Mouse (Mus musculus) forebrain, embryonic 14.5 days (tissue): ENCODE data around the gene Ahcy. TPM values are rescaled to one million over a fixed set of nuclear protein-coding genes. Genes with fewer than 3 reads are reported as not detected.
"Not testable (repeated sequence)": the region's sequence is repeated elsewhere in the genome, so short reads cannot be mapped to it uniquely, and the experiment has no call there.

Experiments
- ATAC-seq: fragments of 200-750 bp; cut with Nextera tagmentation; 2 replicates; pipeline ENCODE4 v1.8.0; 2017; ENCODE audit warnings: mild to moderate bottlenecking, moderate library complexity
- DNase-seq: peaks from one replicate; pipeline ENCODE4 v3.0.0-alpha.2; 2015; ENCODE audit warnings: low spot score
- H3K27ac ChIP-seq: fragments of 300-500 bp; sonication (generic); 2 replicates; pipeline ENCODE4 v1.5.1; 2014; ENCODE audit warnings: low read depth, mild to moderate bottlenecking, control low read depth, low read length, moderate library complexity
- H3K27me3 ChIP-seq: fragments of 300-500 bp; sonication (generic); replicated peaks from 2 replicates; pipeline ENCODE4 v1.6.1; 2014; ENCODE audit warnings: low read length, control low read depth, mixed read lengths; ENCODE audit not compliant: control insufficient read depth, insufficient read depth
- H3K36me3 ChIP-seq: fragments of 300-500 bp; sonication (generic); 2 replicates; pipeline ENCODE4 v1.6.1; 2014; ENCODE audit warnings: low read length, control low read depth; ENCODE audit not compliant: control insufficient read depth, insufficient read depth
- H3K4me1 ChIP-seq: fragments of 300-500 bp; sonication (generic); 2 replicates; pipeline ENCODE4 v1.6.1; 2014; ENCODE audit warnings: antibody characterized with exemption, low read length, control low read depth; ENCODE audit not compliant: control insufficient read depth, insufficient read depth
- H3K4me2 ChIP-seq: fragments of 300-500 bp; sonication (generic); 2 replicates; pipeline ENCODE4 v1.6.1; 2014; ENCODE audit warnings: mild to moderate bottlenecking, control low read depth, low read length
- H3K4me3 ChIP-seq: fragments of 300-500 bp; sonication (generic); 2 replicates; pipeline ENCODE4 v1.5.1; 2014; ENCODE audit warnings: low read depth, low read length, control low read depth
- H3K9ac ChIP-seq: fragments of 300-500 bp; sonication (generic); 2 replicates; pipeline ENCODE4 v1.6.1; 2014; ENCODE audit warnings: mild to moderate bottlenecking, low read length, control low read depth, moderate library complexity
- H3K9me3 ChIP-seq: fragments of 300-500 bp; sonication (generic); replicated peaks from 2 replicates; pipeline ENCODE4 v1.6.1; 2016; ENCODE audit warnings: low read length, control low read depth, mixed read lengths; ENCODE audit not compliant: control insufficient read depth
- WGBS: fragments of 180-500 bp; shearing (Covaris S2); extraction: QIAGEN DNeasy Blood & Tissue Kit; methylation state at CpG from one replicate; pipeline ENCODE4 v1.1.7; 2014; 5-methylcytosine and 5-hydroxymethylcytosine counted together
- polyA plus RNA-seq: library from polyadenylated mRNA; unstranded; fragments of >200 nt; fragmentation: Nextera tagmentation; extraction: Ambion mirVana; gene quantifications from 2 replicates; pipeline ENCODE4 v1.2.1, GENCODE M21; 2014

Ahcy gene
- polyA plus RNA-seq, 1 experiment from 2014 or later, result 60.8 TPM

- no peak for ATAC-seq
- H3K4me1 ChIP-seq, result peaks cover 8% of the 10 kb centered on the region
- no peak overlapping the region for H3K27ac ChIP-seq
- H3K36me3 ChIP-seq, result no peaks in the 10 kb centered on the region
- no peaks in the 10 kb centered on the region for H3K9me3 ChIP-seq
- H3K4me2 ChIP-seq, result no peak overlapping the region
- 86% methylated on average over 2 of the region's 2 CpGs for WGBS
- no peak overlapping the region for H3K9ac ChIP-seq
- no peak for DNase-seq
- H3K27me3 ChIP-seq, result no peaks in the 10 kb centered on the region
- no peak overlapping the region for H3K4me3 ChIP-seq
Measured at GRCm38 (mm10) chr2:155046803-155047202, 27.5 kb downstream of the Ahcy start.

- Histone ChIP-seq H3K4me1 (peaks cover 1% of the 10 kb centered on the region), H3K9me3 (no peaks in the 10 kb centered on the region), H3K4me3 (no peak overlapping the region), H3K27ac (no peak overlapping the region), H3K9ac (no peak overlapping the region), H3K27me3 (no peaks in the 10 kb centered on the region), H3K36me3 (no peaks in the 10 kb centered on the region), H3K4me2 (no peak overlapping the region)
- DNase-seq (no peak), ATAC-seq (no peak)
- WGBS, result 76% methylated on average over 3 of the region's 3 CpGs
Measured at GRCm38 (mm10) chr2:155045075-155045474, 29.2 kb downstream of the Ahcy start.

- no peaks in the 10 kb centered on the region for H3K9me3 ChIP-seq
- ATAC-seq, result no peak
- WGBS, result 82% methylated on average over 3 of the region's 3 CpGs
- H3K4me1 ChIP-seq, result no peaks in the 10 kb centered on the region
- no peak overlapping the region for H3K9ac ChIP-seq
- H3K4me3 ChIP-seq, result no peak overlapping the region
- no peak overlapping the region for H3K27ac ChIP-seq
- H3K36me3 ChIP-seq, result no peaks in the 10 kb centered on the region
- H3K4me2 ChIP-seq, result no peak overlapping the region
- no peaks in the 10 kb centered on the region for H3K27me3 ChIP-seq
- no peak for DNase-seq
Measured at GRCm38 (mm10) chr2:155044542-155044941, 29.8 kb downstream of the Ahcy start.

GRCm38 (mm10) chr2:155039956-155040355 is 34.3 kb downstream of the Ahcy start:
- Histone ChIP-seq H3K27me3 (no peaks in the 10 kb centered on the region), H3K27ac (no peak overlapping the region), H3K9me3 (no peaks in the 10 kb centered on the region), H3K4me3 (no peak overlapping the region), H3K4me1 (no peaks in the 10 kb centered on the region), H3K9ac (no peak overlapping the region), H3K36me3 (no peaks in the 10 kb centered on the region), H3K4me2 (no peak overlapping the region)
- DNase-seq (no peak), ATAC-seq (no peak)
- 79% methylated on average over 4 of the region's 4 CpGs for WGBS

GRCm38 (mm10) chr2:155032938-155033710 is 41.2 kb downstream of the Ahcy start:
- ATAC-seq, result no peak
- no peak overlapping the region for H3K4me3 ChIP-seq
- H3K27me3 ChIP-seq, result no peaks in the 10 kb centered on the region
- H3K27ac ChIP-seq, result no peak overlapping the region
- DNase-seq, result peak; percentile 11
- no peaks in the 10 kb centered on the region for H3K36me3 ChIP-seq
- WGBS, result 41% methylated on average over 19 of the region's 19 CpGs
- no peaks in the 10 kb centered on the region for H3K4me1 ChIP-seq
- no peaks in the 10 kb centered on the region for H3K9me3 ChIP-seq
- H3K9ac ChIP-seq, result no peak overlapping the region
- H3K4me2 ChIP-seq, result no peak overlapping the region

- no peaks in the 10 kb centered on the region for H3K36me3 ChIP-seq
- no peak overlapping the region for H3K27ac ChIP-seq
- no peaks in the 10 kb centered on the region for H3K9me3 ChIP-seq
- H3K4me3 ChIP-seq, result no peak overlapping the region
- no peaks in the 10 kb centered on the region for H3K4me1 ChIP-seq
- H3K9ac ChIP-seq, result no peak overlapping the region
- DNase-seq, result no peak
- 77% methylated on average over 7 of the region's 7 CpGs for WGBS
- no peaks in the 10 kb centered on the region for H3K27me3 ChIP-seq
- no peak overlapping the region for H3K4me2 ChIP-seq
- no peak for ATAC-seq
Measured at GRCm38 (mm10) chr2:155030831-155031230, 43.5 kb downstream of the Ahcy start.

- not testable (repeated sequence) for H3K27me3 ChIP-seq, ATAC-seq, H3K9ac ChIP-seq, H3K9me3 ChIP-seq, H3K36me3 ChIP-seq, DNase-seq, H3K4me1 ChIP-seq, H3K4me3 ChIP-seq
- peak overlapping the region; percentile 84; the same call in 1 of the 2 replicates for H3K27ac ChIP-seq
- WGBS, result 21% methylated on average over 20 of the region's 20 CpGs
- peak overlapping the region; percentile 62 for H3K4me2 ChIP-seq
Measured at GRCm38 (mm10) chr2:155020247-155020826, 54.0 kb downstream of the Ahcy start.

GRCm38 (mm10) chr2:155019673-155020072 is 54.6 kb downstream of the Ahcy start:
- H3K4me3 ChIP-seq, result peak overlapping the region; percentile 30
- peaks cover 6% of the 10 kb centered on the region; the same call in 1 of the 2 replicates for H3K4me1 ChIP-seq
- H3K27me3 ChIP-seq, result no peaks in the 10 kb centered on the region
- no peaks in the 10 kb centered on the region for H3K36me3 ChIP-seq
- peak overlapping the region; percentile 66 for H3K9ac ChIP-seq
- no peaks in the 10 kb centered on the region for H3K9me3 ChIP-seq
- under 1% methylated on average over 22 of the region's 22 CpGs for WGBS
- H3K4me2 ChIP-seq, result peak overlapping the region; percentile 62
- ATAC-seq (peak; percentile 88), DNase-seq (peak; percentile 97)
- H3K27ac ChIP-seq, result peak overlapping the region; percentile 84
